Mouse (Mus musculus): ENCODE data around the gene Cul4a. TPM values are rescaled to one million over a fixed set of nuclear protein-coding genes. Genes with fewer than 3 reads are reported as not detected.

Cul4a gene
- total and polyA plus RNA-seq, 3 experiments, result 43.4 to 167 (median 113) TPM

DNA sequence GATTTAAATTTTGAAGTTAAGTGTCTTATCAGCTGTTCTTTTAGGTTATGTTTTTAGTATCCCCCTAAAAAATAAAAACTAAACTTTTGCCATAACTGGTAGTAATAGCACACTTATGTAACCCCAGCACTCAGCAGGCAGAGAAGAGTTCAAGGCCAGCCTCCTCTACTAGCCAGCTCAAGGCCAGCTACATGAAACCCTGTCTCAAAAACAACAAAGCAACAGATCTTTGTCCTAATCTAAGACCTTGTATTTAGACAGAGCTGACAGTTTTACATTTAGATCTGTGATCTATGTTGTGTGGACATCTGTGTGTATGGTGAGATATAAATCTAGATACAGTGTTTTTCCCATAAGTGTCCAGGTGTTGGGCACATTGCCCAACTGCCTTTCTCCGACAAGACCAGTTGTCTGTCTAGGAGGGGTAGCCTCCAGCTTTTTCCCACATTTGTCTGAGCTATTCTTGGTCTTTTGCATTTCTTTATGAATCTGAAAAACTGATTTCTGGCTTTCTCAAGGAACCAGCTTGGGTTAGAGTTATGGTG, 4.1 kb downstream of the Cul4a start:
- Histone ChIP-seq H3K4me1 (ENCODE audit: insufficient read depth, low read depth, low read length) (peaks cover 72% of the 10 kb centered on the region), H3K27me3 (ENCODE audit: insufficient read depth, low read length) (no peaks in the 10 kb centered on the region), H3K36me3 (replicated peaks) (peaks cover 62% of the 10 kb centered on the region), H3K9me3 (replicated peaks) (no peaks in the 10 kb centered on the region), H3K4me3 (ENCODE audit: low read depth, low read length) (no peak overlapping the region)
- DNase-seq (ENCODE audit: low spot score) (no peak), ATAC-seq (ENCODE audit: extremely low read depth, insufficient number of reproducible peaks, low FRiP score, poor library complexity, severe bottlenecking) (no peak)
- TF ChIP-seq POLR2AphosphoS5 (IDR thresholded peaks at IDR 0.05; ENCODE audit: insufficient replicate concordance, low read depth, low read length), result no peak
- TF ChIP-seq GATA1 (IDR thresholded peaks at IDR 0.05; ENCODE audit: borderline replicate concordance, low read length), result no peak
- no peak for TF ChIP-seq TAL1 (conservative IDR thresholded peaks at IDR 0.05; ENCODE audit: low read depth, low read length)
- TF ChIP-seq GATA2 (IDR thresholded peaks at IDR 0.05; ENCODE audit: borderline replicate concordance, low read depth, low read length), result no peak

DNA sequence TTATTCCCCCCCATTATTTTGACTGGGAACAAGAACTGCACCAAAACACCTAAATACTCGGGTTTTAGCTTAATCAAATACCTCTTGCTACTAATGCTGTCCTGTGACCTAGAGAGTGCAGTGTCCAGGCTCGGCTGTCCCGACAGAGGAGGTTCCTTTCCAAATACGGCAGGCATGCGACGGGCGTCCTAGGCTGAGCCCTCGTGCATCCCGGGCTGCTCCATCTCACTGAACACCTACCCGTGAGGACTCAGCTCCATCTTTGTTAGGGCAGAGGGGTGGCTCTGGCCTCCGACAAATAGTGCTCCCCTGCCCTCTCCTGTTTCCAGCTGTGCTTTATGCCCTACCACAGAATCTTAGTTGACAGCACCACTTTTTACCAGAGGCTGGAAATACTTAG, 6.5 kb downstream of the Cul4a start:
- no peak overlapping the region; the same call in 1 of the 2 replicates for H3K4me3 ChIP-seq (ENCODE audit: low read depth, low read length)
- no peak for TF ChIP-seq POLR2AphosphoS5 (IDR thresholded peaks at IDR 0.05; ENCODE audit: insufficient replicate concordance, low read depth, low read length)
- no peak for TF ChIP-seq TAL1 (conservative IDR thresholded peaks at IDR 0.05; ENCODE audit: low read depth, low read length)
- no peak for TF ChIP-seq CTCF (IDR thresholded peaks at IDR 0.05; ENCODE audit: low read depth, low read length)
- no peak for TF ChIP-seq GATA2 (IDR thresholded peaks at IDR 0.05; ENCODE audit: borderline replicate concordance, low read depth, low read length)
- no peak for TF ChIP-seq GATA1 (IDR thresholded peaks at IDR 0.05; ENCODE audit: borderline replicate concordance, low read length)
- H3K27me3 ChIP-seq (ENCODE audit: insufficient read depth, low read length), result no peaks in the 10 kb centered on the region
- H3K9me3 ChIP-seq (replicated peaks), result no peaks in the 10 kb centered on the region
- peaks cover 73% of the 10 kb centered on the region for H3K36me3 ChIP-seq (replicated peaks)
- ATAC-seq (ENCODE audit: extremely low read depth, insufficient number of reproducible peaks, low FRiP score, poor library complexity, severe bottlenecking) (no peak), DNase-seq (ENCODE audit: low spot score) (no peak)
- peaks cover 66% of the 10 kb centered on the region for H3K4me1 ChIP-seq (ENCODE audit: insufficient read depth, low read depth, low read length)

DNA sequence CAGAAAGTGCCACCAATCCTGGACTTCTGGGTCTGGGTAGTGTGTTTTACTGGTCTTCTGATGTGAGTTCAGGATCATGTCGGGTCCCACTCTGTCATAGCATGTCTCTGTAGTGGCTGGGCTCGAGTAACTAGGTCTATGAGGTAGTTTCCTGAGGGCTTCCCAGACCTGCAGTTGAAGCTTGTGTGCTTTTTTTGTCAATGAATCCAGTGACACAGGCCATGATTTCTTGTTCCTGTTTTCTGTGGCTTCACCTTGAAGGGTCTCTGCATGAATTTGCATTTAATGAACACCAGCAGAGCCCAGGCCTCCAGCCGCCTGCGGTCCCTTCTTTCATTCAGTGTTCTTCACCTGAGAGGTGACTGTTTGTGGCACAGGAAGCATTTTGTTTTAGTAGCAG, 7.8 kb downstream of the Cul4a start:
- peaks cover 77% of the 10 kb centered on the region for H3K36me3 ChIP-seq (replicated peaks)
- ATAC-seq (ENCODE audit: extremely low read depth, insufficient number of reproducible peaks, low FRiP score, poor library complexity, severe bottlenecking) (no peak), DNase-seq (ENCODE audit: low spot score) (no peak)
- no peaks in the 10 kb centered on the region for H3K27me3 ChIP-seq (ENCODE audit: insufficient read depth, low read length)
- peaks cover 62% of the 10 kb centered on the region for H3K4me1 ChIP-seq (ENCODE audit: insufficient read depth, low read depth, low read length)
- H3K9me3 ChIP-seq (replicated peaks), result no peaks in the 10 kb centered on the region
- H3K4me3 ChIP-seq (ENCODE audit: low read depth, low read length), result no peak overlapping the region
- TF ChIP-seq TAL1 (conservative IDR thresholded peaks at IDR 0.05; ENCODE audit: low read depth, low read length) (no peak), GATA1 (IDR thresholded peaks at IDR 0.05; ENCODE audit: borderline replicate concordance, low read length) (no peak), GATA2 (IDR thresholded peaks at IDR 0.05; ENCODE audit: borderline replicate concordance, low read depth, low read length) (no peak), POLR2AphosphoS5 (IDR thresholded peaks at IDR 0.05; ENCODE audit: insufficient replicate concordance, low read depth, low read length) (no peak), CTCF (IDR thresholded peaks at IDR 0.05; ENCODE audit: low read depth, low read length) (no peak)

DNA sequence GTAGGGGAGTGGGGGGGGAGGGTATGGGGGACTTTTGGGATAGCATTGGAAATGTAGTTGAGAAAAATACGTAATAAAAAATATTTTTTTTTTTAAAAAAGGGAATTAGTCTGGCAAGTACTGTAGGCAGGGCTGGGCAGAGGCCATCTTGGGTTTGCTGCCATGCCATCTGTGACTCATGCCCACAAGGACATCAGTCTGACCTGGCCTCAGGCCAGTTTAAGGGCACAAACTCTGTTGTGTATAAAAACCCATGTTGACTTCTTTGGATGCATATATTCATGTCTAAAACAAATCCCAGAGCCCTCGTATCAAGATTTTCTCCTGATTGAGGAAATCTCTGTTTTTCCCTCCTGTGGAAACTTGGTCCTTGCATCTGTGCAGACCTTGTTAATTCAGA, 11.7 kb downstream of the Cul4a start:
- Histone ChIP-seq H3K9me3 (replicated peaks) (no peaks in the 10 kb centered on the region), H3K4me1 (ENCODE audit: insufficient read depth, low read depth, low read length) (peaks cover 68% of the 10 kb centered on the region), H3K36me3 (replicated peaks) (peaks cover 86% of the 10 kb centered on the region), H3K4me3 (ENCODE audit: low read depth, low read length) (no peak overlapping the region), H3K27me3 (ENCODE audit: insufficient read depth, low read length) (no peaks in the 10 kb centered on the region)
- no peak for TF ChIP-seq POLR2AphosphoS5 (IDR thresholded peaks at IDR 0.05; ENCODE audit: insufficient replicate concordance, low read depth, low read length)
- TF ChIP-seq TAL1 (conservative IDR thresholded peaks at IDR 0.05; ENCODE audit: low read depth, low read length), result no peak
- no peak for TF ChIP-seq CTCF (IDR thresholded peaks at IDR 0.05; ENCODE audit: low read depth, low read length)
- TF ChIP-seq GATA2 (IDR thresholded peaks at IDR 0.05; ENCODE audit: borderline replicate concordance, low read depth, low read length), result no peak
- TF ChIP-seq GATA1 (IDR thresholded peaks at IDR 0.05; ENCODE audit: borderline replicate concordance, low read length), result no peak
- no peak for ATAC-seq (ENCODE audit: extremely low read depth, insufficient number of reproducible peaks, low FRiP score, poor library complexity, severe bottlenecking)
- DNase-seq (ENCODE audit: low spot score), result no peak

DNA sequence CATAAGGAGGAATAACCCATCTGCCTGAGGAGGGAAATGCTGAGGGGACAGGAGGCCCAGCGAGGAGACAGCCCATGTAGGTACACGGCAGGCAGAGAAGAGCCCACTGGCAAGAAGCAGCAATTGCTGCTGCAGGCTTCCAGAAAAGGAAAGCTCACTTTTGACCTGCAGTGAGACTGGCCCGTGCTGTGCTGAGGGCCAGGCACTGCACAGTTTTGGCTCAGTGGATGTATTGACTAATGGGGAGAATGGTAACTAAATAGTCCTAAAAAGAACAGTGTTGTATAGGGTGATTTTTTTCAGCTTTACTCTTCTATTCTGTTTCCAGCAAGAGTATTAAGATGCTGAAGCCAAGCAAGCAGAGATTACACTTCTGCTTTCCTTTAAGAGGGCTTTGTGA, 13.1 kb downstream of the Cul4a start:
- Histone ChIP-seq H3K4me3 (ENCODE audit: low read depth, low read length) (no peak overlapping the region), H3K27me3 (ENCODE audit: insufficient read depth, low read length) (no peaks in the 10 kb centered on the region), H3K36me3 (replicated peaks) (peaks cover 83% of the 10 kb centered on the region), H3K4me1 (ENCODE audit: insufficient read depth, low read depth, low read length) (peaks cover 68% of the 10 kb centered on the region), H3K9me3 (replicated peaks) (no peaks in the 10 kb centered on the region)
- ATAC-seq (ENCODE audit: extremely low read depth, insufficient number of reproducible peaks, low FRiP score, poor library complexity, severe bottlenecking) (no peak), DNase-seq (ENCODE audit: low spot score) (no peak)
- TF ChIP-seq GATA1 (IDR thresholded peaks at IDR 0.05; ENCODE audit: borderline replicate concordance, low read length), result no peak
- no peak for TF ChIP-seq POLR2AphosphoS5 (IDR thresholded peaks at IDR 0.05; ENCODE audit: insufficient replicate concordance, low read depth, low read length)
- no peak for TF ChIP-seq GATA2 (IDR thresholded peaks at IDR 0.05; ENCODE audit: borderline replicate concordance, low read depth, low read length)
- no peak for TF ChIP-seq TAL1 (conservative IDR thresholded peaks at IDR 0.05; ENCODE audit: low read depth, low read length)
- no peak for TF ChIP-seq CTCF (IDR thresholded peaks at IDR 0.05; ENCODE audit: low read depth, low read length)

DNA sequence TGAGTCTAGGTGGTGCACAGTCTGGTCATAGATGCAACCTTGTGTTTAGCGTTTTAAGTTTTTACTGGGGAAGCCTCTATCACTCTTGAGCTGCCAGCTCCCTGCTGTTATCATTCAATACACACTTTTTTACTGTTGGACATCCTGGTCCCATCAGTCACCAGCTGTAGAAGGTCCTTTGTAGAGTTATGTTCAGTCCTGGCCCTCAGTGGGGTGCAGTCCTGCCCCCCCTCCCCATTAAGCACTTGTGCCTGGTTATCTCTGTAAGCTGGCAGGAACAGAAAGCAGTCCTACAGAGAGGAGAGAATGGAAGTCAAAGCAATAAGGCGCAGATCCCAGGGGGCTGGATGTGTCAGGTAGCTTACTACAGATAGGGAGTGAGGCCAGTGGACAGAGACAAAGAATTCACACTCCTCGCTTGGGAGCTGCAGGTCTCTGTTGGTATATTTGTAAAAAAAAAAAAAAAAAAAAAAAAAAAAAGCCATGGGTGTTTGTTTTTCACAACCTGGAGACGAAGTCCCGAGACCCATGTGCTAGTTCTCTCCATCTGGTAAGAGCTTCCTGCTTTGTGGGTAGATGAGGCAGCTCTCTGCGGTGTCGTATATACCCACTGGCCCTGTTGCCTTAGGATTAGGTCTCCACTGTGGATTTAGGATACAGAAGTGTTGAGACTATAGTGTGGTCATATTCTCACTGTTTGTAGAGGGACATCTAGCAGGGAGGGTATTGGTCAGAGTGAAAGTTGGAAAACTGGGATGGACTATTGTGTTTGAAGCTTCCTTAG, 15.7 kb downstream of the Cul4a start:
- Histone ChIP-seq H3K27me3 (ENCODE audit: insufficient read depth, low read length) (no peaks in the 10 kb centered on the region), H3K4me1 (ENCODE audit: insufficient read depth, low read depth, low read length) (peaks cover 79% of the 10 kb centered on the region), H3K36me3 (replicated peaks) (peaks cover 86% of the 10 kb centered on the region), H3K9me3 (replicated peaks) (no peaks in the 10 kb centered on the region), H3K4me3 (ENCODE audit: low read depth, low read length) (peak overlapping the region; percentile 32; the same call in 1 of the 2 replicates)
- no peak for TF ChIP-seq GATA2 (IDR thresholded peaks at IDR 0.05; ENCODE audit: borderline replicate concordance, low read depth, low read length)
- no peak for TF ChIP-seq CTCF (IDR thresholded peaks at IDR 0.05; ENCODE audit: low read depth, low read length)
- no peak for TF ChIP-seq GATA1 (IDR thresholded peaks at IDR 0.05; ENCODE audit: borderline replicate concordance, low read length)
- no peak for TF ChIP-seq POLR2AphosphoS5 (IDR thresholded peaks at IDR 0.05; ENCODE audit: insufficient replicate concordance, low read depth, low read length)
- TF ChIP-seq TAL1 (conservative IDR thresholded peaks at IDR 0.05; ENCODE audit: low read depth, low read length), result peak; percentile 62
- DNase-seq (ENCODE audit: low spot score) (peak; percentile 37), ATAC-seq (ENCODE audit: extremely low read depth, insufficient number of reproducible peaks, low FRiP score, poor library complexity, severe bottlenecking) (peak; percentile 69)

Measured in G1E (cell line).